Mouse (Mus musculus): ENCODE measurements around the gene Fmn2. TPM values are rescaled to one million over a fixed set of nuclear protein-coding genes. Genes with fewer than 3 reads are reported as not detected.

The Fmn2 gene
- not detected for polyA plus RNA-seq (2017; shearing (Covaris generic))

DNA sequence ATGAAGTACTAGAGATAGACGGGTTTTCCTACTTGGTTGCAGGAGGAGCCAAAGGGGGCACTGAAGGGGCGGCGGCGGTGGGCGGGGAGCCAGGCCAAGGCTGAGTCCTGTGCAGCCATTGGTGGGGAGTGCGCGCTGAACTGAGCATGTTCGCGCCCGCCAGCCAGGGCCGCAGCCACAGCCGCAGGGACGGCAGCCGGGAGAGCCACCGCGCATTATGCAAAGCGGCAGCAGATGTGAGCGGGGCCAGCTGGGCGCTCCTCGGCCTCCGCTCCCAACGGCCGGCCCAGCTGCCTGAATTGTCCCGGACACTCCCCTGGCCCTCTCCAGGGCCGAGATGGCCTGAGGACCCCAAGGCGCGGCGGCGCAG is at the start of gene Fmn2:
Gene Fmn2 (plus strand): TSS at position 165 of the 370 bp plus-strand sequence.
- no peak for ATAC-seq

DNA sequence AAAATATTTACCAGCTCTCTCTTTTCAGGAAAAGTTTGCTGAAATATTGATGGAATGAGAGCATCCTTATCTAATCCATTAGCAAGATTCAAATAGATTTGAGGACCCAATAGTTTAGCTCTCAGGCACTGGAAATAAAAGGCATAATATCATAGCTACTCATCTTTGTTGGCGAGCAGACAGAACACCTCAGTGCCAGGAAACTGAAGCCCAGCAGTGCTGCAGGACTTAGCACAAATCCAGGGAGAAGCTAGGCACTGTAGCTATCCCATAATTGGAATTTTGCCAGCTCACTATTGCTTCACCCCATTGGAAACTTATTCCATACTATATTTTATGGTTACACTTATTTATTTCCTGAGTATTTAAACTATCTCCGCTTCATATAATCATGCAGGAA is 46.5 kb upstream of the Fmn2 start:
- no peak for ATAC-seq

DNA sequence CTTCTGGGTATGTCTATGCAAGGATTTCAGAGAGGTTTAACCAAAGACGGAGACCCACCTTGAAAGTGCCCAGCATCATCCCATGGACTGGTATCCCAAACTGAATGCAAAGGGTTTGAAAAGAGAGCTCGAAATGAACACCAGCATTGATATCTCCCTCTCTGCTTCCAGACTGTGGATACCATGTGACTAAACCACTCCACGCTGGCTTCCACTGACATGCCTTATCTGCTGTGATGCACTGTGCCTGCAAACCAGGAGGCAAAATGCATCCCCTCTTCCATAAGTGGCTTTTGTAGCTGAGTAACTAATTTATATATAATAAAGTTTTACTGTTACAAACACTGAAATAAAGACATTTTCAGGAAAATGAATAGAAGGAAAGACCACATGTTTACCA is 36.2 kb upstream of the Fmn2 start:
- no peak for ATAC-seq

DNA sequence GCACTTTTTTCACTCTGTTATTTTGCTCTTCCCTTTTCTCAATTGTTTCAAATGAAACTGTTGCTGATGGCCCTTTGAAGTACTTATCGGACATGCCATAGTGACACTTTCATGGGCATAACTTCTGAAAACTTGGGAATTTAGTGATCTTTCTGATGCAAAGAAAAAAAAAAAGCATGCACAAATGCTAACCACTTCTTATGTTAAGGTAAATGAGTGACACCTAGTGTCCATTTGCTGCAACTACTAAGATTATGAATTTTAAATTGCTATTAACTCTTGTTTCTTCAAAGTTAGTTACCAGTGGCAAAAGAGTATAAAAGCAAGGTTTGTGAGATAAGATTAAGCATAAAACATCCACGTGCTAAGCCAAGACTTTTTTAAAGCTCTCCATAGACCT is 35.4 kb upstream of the Fmn2 start:
- ATAC-seq = no peak

DNA sequence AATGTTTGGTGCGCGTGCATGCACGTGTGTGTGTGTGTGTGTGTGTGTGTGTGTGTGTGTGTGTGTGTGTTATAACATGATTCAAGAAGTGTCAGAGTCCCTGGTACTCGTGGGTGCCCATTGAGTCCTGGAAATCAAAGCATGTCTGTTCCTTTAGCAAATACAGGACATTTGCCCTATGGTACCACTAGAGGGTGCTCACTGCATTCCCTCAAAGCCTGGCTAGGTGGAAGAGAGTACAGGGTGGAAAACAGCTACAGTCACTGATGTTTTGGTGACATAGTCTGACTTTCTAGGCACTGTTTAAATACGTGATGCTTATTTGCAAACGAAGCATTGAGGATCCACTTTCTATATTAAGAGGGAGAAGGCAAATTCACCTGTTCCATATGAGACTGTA is 31.9 kb upstream of the Fmn2 start:
- no peak for ATAC-seq

DNA sequence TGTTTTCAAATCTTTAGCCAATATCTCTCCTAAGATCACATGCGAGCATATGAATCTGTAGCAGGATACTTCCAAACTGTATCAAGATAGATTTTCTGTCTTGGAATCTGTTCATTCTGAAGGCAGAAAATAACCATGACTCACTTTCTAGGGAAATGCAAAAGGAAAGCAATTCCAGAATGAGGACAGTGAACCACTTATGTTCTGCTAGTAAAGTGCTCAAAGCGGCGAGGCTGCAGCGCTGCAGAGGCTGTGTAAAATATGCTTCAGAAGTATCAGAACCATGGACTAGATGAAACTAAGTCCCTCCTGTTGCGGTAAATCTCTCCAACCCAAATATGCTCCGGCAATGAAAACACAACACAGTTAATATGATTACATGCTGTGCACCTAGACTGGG is 19.1 kb upstream of the Fmn2 start:
- ATAC-seq = no peak

DNA sequence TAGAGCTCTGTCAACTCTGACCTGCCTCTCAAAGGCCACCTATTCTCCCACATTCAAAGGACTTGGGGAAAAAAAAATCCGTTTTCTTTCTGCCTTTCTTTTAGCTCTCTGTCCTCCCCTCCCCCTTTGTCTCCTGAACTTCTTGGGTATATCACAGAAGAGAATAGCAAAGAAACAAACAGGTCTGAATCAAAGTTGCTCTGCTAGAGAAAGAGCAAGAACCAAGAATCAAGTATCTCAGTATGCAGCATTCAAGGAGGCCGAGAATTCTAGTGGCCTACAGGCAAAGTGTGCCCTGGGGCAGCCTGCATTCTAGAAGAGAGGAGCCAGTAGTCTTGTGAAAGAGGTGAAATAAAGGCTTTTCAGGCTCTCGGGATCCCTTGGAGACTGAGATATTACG is 1.6 kb upstream of the Fmn2 start:
- no peak for ATAC-seq

DNA sequence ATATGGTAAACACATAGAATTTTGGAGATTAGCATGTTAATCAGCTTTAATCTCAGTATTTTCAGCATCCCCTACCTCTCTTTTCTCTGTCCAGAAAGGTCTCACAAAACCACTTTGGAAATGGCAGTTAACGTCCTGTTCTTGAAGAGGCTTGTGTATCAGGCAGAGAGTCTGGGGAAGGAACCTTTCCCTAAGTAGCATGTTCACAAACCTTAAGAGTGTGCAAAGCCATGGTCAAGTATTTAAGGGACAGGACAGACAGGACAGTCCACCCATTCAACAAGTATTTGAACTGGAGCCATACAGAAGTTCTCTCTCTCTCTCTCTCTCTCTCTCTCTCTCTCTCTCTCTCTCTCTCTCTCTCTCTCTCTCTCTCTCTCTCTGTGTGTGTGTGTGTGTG is 614 bp upstream of the Fmn2 start:
- ATAC-seq = no peak

DNA sequence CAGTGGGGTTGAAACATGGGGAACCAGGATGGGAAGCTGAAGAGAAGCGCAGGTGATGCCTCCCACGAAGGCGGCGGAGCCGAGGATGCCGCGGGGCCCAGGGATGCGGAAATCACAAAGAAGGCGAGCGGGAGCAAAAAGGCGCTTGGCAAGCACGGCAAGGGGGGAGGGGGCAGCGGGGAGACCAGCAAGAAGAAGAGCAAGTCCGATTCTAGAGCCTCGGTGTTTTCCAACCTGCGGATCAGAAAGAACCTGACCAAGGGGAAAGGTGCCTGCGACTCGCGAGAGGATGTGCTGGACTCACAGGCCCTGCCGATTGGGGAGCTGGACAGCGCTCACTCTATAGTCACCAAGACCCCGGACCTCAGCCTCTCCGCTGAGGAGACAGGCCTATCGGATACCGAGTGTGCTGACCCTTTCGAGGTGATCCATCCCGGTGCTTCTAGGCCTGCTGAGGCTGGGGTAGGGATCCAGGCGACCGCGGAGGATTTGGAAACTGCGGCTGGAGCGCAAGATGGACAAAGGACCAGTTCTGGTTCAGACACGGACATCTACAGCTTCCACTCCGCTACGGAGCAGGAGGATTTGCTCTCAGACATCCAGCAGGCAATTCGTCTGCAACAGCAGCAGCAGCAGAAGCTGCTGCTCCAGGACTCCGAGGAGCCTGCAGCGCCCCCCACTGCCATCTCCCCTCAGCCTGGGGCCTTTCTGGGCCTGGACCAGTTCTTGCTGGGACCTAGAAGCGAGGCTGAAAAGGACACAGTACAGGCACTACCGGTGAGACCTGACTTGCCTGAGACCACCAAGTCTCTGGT is 613 bp downstream of the Fmn2 start:
- no peak for ATAC-seq

DNA sequence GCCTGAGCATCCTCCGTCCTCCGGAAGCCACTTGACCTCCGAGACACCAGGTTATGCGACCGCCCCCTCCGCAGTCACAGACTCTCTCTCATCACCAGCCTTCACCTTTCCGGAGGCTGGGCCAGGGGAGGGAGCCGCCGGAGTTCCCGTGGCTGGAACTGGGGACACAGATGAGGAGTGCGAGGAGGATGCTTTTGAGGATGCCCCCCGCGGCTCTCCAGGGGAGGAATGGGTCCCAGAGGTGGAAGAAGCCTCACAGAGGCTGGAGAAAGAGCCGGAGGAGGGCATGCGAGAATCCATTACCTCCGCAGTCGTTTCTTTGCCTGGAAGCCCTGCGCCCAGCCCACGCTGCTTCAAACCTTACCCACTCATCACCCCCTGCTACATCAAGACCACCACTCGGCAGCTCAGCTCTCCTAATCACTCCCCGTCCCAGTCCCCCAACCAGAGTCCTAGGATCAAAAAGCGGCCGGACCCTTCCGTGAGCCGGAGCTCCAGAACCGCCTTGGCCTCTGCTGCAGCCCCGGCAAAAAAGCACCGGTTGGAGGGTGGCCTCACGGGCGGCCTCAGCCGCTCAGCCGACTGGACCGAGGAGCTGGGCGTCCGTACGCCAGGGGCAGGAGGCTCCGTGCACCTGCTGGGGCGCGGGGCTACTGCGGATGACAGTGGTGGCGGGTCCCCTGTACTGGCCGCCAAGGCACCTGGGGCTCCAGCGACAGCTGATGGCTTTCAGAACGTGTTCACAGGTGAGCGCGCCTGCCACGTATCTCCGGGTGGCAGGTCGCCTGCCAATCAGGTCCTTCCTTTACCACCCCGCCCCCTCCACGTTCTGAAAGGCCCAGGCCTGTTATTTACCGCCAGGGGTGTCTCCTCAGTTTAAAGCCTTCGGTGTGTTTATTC is 1.5 kb downstream of the Fmn2 start:
- ATAC-seq = no peak

DNA sequence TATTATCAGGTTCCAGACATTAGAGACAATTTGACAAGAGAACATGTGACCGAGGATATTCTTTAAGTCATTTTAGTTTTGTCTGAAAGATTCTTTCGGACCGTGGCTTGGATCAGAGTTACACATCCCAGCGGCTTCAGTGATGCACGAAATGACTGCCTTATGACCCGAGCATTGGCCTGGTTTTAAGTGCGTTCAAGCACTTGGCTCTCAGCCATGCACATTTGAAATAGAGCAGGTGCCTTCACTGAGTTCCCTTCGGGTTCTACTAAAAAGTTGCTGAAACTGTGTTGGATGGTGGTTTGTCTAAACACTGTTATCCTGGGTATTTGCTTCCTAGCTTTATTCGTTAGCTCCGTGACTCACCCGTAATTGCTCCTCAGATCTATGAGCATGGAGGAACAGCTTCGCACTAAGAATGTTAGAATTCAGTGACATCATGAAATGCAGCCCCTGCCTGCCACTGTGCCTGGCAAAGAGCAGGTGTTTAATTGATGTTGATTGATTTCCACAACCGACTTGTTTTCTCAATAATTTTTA is 7.0 kb downstream of the Fmn2 start:
- ATAC-seq = no peak

DNA sequence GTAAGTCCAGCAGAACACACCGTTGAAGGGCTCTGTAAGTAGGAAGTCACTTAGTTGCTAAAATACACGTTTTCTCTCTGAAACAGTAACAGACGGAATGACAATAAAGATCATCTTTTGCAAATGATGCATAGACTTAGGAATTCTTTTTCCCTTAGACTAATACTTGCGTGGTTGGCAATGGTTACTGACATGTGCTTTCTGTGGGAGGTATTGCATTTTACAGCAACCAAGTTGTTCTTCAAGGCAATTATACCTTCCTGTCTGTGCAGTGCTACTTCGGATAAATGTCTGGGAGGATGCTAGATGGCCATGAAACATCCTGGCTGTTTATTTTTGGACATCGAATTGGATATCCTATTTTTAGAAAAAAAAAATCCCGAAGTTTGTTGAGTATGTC is 11.8 kb downstream of the Fmn2 start:
- no peak for ATAC-seq

DNA sequence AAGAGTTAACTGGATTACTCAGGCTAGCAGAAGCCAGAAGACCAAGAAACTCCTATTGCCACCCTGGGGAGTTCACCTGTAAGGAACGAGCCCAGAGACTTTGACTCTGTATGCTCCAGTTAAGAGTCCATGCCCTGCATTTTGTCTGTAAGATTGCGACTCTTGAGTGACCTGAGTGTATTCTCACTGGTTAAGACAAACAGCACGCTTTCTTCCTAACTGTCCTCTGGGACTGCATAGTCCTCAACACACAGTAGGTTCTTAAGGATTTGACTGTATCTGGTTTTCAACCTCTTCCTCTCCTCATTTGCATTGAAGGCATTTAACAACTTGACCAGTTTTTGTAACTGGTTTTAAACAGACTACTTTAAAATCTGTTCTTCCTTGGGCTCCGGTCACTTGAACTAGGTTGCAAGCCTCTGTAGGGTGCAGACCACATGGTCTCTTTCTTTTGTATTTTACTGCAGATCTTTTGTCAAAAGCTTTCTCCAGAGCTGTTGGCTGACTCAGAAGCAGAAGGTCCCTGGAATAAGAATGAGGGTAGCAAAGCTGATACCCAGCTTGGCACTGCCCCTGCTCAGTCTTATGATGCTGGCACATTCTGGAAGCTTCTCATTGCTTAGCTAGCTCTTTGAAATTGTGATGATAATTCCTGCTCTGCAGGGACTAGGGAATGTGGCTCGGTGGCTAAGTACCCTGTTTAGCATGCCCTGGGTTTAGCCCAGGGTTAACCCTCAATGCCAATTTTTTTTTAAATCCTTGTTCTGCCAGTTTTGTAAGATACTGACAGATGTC is 20.5 kb downstream of the Fmn2 start:
- ATAC-seq = no peak

DNA sequence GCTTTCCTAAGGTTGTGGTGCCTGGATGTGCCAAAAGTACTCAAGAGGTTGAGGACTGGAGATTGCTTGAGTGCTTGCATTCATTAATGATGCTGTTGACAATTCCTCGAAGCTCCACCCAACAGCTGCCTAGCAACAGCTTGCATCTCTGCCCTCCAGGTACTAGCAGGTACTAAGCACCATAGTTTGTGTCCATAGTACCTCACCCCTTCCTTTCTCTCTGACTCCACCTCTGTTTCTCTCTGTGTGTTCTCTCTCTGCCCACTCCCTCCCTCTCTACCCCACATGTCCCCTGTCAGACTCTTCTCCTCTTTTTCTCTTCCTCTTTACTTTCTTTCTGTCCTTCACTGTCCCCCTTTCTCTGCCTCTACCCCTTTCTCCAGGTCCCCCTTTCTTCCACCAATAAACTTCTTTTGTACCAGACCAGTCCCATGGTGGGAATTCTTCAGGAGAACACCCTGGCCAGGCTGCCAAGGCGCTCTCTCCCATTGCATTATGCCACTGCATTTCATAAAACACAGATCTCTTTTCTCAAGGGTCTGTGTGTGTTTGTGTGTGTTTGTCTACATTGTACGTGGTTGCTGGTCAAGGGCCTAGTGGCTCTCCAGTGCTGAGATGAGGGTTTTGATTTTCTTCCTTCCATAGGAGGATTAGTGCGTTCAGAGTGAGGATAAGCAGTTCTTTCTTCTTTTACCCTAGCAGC is 21.3 kb downstream of the Fmn2 start:
- ATAC-seq = no peak

DNA sequence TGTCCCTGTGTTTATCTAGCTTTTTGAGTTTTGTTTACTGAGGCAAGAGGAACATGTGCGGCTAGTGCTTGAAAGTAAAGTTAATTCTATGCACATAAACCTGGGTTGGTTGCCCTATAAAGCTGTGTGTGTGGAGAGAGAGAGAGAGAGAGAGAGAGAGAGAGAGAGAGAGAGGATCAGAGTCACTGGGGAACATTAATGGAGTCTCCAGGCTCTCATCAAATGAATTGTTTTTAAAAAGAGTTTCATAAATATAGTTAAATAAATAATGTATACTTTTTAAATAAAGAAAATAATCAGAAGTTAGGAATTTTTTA is 21.8 kb downstream of the Fmn2 start:
- no peak for ATAC-seq

DNA sequence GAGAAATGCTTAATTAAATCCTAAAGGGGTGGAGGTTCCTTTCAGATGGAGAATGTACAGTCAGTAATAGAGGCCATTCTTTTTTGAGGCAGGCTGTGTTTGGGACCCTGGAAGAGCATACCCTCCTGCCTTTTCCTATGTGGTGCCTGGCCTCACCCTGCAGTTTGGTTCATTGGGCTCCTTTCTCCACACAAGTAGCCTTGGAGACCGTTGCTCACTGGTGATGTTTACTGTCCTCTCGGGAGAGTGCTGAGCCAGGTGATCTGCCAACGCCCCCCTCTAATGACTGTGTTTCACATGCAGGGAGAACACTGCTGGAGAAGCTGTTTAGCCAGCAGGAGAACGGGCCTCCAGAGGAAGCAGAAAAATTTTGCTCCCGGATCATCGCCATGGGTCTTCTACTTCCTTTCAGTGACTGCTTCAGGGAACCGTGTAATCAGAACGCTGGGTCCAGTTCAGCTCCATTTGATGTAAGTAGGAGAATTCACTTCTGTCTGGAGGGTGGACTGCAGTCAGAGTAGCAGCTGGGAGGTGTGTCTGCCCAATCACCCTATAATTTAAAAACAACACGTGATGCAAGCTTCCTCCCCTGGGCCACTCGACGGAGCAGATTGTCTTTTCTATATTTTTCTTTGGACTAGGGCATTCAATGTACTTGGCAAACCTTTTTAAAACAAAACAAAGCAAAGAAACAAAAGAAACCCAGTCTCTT is 35.3 kb downstream of the Fmn2 start:
- no peak for ATAC-seq

DNA sequence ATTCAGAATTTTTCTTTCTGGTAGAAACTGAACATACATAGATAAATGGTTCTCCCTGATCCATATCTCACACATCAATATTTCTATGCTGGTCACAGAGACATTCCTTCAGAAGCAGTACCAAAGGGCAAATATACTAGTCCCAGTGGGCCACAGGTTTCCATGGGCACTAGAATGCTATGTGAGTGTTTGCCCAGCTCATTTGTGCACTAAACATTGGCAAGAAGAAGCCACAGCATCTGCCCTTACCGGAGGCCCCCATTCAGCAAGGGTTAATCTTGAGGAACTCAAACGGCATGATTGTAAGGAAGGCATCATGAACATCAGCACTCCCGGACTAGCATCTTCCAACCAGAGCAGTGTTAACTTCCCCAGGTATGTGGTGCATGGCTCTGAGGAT is 35.9 kb downstream of the Fmn2 start:
- ATAC-seq = no peak

DNA sequence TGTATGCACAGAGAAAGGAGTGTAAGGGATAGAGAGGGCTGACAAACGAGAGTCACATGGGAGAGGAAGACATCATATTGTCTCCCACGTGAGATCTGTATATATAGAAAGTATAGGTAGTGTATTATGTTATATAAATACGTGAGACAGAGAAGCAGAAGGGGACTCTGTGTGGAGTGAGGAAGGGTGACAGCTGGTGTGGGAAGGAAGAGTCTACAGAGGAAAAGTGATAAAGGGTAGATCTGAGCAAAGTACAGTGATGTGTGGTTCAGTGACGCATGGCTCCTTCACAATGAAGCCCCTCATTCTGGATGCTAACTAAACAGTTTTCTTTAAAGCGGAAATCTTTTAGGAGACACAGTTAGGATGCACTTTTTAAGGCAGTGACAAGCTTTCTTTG is 46.7 kb downstream of the Fmn2 start:
- no peak for ATAC-seq

DNA sequence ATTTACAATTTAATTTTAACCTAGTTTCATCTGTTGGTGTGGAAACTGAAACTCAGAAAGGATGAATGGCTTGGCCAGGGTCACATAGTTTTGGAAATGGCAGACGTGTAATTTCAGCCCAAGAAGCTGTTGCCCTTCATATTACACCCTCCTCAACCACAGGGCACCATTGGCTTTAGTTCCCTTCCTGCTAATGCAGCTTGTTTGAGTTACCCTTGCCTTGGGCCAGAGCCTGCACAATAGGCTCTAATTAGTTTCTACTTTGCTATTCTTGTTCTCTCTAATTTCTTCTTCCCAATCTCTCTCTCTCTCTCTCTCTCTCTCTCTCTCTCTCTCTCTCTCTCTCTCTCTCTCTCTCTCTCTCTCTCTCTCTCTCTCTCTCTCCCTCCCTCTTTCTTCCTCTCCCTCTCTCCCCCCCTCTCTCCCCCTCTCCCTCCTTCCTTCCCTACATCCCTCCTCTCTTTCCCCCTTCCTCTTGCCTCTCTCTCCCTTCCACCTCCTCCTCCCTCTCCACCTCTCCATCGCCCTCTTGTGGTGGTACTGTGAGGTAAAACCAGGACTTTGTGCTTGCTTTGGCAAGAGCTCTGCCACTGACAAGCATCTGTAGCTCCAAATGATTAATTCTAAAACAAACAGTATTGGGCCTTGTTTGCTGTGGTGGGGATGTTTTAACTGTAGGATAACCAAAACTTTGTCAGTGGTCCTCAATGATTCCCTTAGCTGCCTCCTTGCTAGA is 51.8 kb downstream of the Fmn2 start:
- no peak for ATAC-seq

DNA sequence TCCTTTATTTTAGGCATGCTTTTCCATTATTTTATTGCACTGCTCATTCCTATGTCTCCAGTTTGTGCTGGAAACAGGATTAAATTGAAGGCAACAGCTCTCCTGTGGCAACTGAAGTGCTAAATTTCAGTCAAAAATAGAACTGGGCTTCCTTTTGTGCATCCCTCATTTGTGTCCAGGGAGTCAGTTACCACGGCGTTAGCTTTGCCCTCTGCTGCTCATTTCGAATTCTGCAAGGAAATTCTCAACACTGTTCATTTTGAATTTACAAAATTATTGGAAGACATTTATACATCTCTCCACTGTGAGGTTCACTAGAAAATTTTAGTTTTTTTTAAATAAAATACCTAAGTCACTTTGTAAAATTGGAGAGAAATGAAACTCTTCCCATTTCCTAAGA is 53.8 kb downstream of the Fmn2 start:
- no peak for ATAC-seq

DNA sequence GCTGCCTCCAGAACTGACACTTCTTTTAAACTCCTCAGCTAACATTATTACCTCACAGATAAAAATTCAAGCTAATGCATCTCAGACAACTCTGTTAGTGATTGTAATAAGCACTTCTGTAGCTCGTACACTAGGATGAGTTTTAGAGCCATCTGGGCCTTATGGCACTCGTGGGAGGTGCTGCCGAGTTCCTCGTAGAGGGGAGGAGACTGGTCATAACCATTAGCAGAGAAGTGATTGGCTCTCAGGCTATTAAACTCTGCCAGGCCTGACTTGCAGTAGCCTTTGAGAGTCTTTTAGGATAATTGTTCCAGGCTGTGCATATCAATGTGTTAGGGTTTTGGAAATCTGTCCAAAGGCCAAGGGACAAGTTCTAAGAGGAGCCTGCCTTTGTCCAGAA is 55.6 kb downstream of the Fmn2 start:
- no peak for ATAC-seq
